Mouse (Mus musculus) testis, adult 2 months (tissue): ENCODE results near the gene B4galt1.

Experiments
- CTCF ChIP-seq: fragments of 200-500 bp; IDR thresholded peaks from 2 replicates; pipeline ENCODE4 v1.5.1; 2012; ENCODE audit warnings: low read depth, mild to moderate bottlenecking, inconsistent platforms, low read length, moderate library complexity; ENCODE audit not compliant: control insufficient read depth, insufficient read depth, insufficient replicate concordance
- POLR2A ChIP-seq: fragments of 200-500 bp; IDR thresholded peaks from 2 replicates; pipeline ENCODE4 v1.6.1; 2012; ENCODE audit warnings: low read depth, mild to moderate bottlenecking, inconsistent platforms, low read length, moderate library complexity; ENCODE audit not compliant: control insufficient read depth

DNA sequence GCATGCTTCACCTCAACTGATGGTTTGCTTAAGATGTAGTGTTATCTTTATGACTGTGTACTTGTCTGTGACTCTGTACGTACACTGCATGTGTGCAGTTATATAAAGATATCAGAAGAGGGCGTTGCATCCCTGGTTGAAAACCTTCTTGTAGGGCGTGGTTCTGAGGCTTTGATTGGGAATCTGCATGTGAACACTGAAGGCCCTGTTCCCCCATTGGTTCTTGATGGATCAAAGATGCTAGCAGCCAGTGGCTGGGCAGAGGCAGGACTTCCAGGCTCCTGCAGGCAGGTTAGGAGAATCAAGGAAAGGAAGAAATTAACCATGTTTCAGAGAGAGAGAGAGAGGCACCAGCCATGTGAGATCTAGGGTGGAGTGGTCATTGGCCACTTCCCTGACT, 7.3 kb upstream of the B4galt1 start:
- TF ChIP-seq CTCF (no peak), POLR2A (no peak)
